Mouse (Mus musculus): Measurements from ENCODE around the gene Aif1. TPM values are rescaled to one million over a fixed set of nuclear protein-coding genes. Genes with fewer than 3 reads are reported as not detected.

Gene Aif1
- total RNA-seq (2014; fragmentation: Nextera tagmentation) = 3.1 TPM in 1 of 2 replicates, not detected in the other
- 2.1 and 3.2 TPM in 2 replicates for total RNA-seq (2017)
- polyA plus RNA-seq (2012) = 0.17 TPM in 1 of 2 replicates, not detected in the other

GRCm38 (mm10) chr17:35175968-35176367, at the start of gene Aif1:
TSS of gene Aif1 (minus strand) at chr17:35176068.
- TF ChIP-seq GATA1 (IDR thresholded peaks at IDR 0.05; ENCODE audit: borderline replicate concordance, low read length) (no peak), GATA2 (IDR thresholded peaks at IDR 0.05; ENCODE audit: borderline replicate concordance, low read depth, low read length) (no peak), TAL1 (conservative IDR thresholded peaks at IDR 0.05; ENCODE audit: low read depth, low read length) (no peak), POLR2AphosphoS5 (IDR thresholded peaks at IDR 0.05; ENCODE audit: insufficient replicate concordance, low read depth, low read length) (no peak), CTCF (IDR thresholded peaks at IDR 0.05; ENCODE audit: low read depth, low read length) (no peak)
- Histone ChIP-seq H3K4me1 (ENCODE audit: insufficient read depth, low read depth, low read length) (peaks cover 46% of the 10 kb centered on the region), H3K4me3 (ENCODE audit: low read depth, low read length) (no peak within 1 kb of the TSS), H3K36me3 (replicated peaks) (no peaks in the 10 kb centered on the region), H3K9me3 (replicated peaks) (no peaks in the 10 kb centered on the region), H3K27me3 (ENCODE audit: insufficient read depth, low read length) (peaks cover 23% of the 10 kb centered on the region)
- ATAC-seq (ENCODE audit: extremely low read depth, insufficient number of reproducible peaks, low FRiP score, poor library complexity, severe bottlenecking) (no peak), DNase-seq (ENCODE audit: low spot score) (no peak)

- ATAC-seq (ENCODE audit: extremely low read depth, insufficient number of reproducible peaks, low FRiP score, poor library complexity, severe bottlenecking) (no peak), DNase-seq (ENCODE audit: low spot score) (no peak)
- Histone ChIP-seq H3K27me3 (ENCODE audit: insufficient read depth, low read length) (no peaks in the 10 kb centered on the region), H3K4me3 (ENCODE audit: low read depth, low read length) (no peak overlapping the region), H3K36me3 (replicated peaks) (peaks cover 93% of the 10 kb centered on the region), H3K4me1 (ENCODE audit: insufficient read depth, low read depth, low read length) (peaks cover 27% of the 10 kb centered on the region), H3K9me3 (replicated peaks) (no peaks in the 10 kb centered on the region)
- TF ChIP-seq POLR2AphosphoS5 (IDR thresholded peaks at IDR 0.05; ENCODE audit: insufficient replicate concordance, low read depth, low read length) = no peak
- TF ChIP-seq CTCF (IDR thresholded peaks at IDR 0.05; ENCODE audit: low read depth, low read length) = no peak
- no peak for TF ChIP-seq GATA2 (IDR thresholded peaks at IDR 0.05; ENCODE audit: borderline replicate concordance, low read depth, low read length)
- no peak for TF ChIP-seq TAL1 (conservative IDR thresholded peaks at IDR 0.05; ENCODE audit: low read depth, low read length)
- TF ChIP-seq GATA1 (IDR thresholded peaks at IDR 0.05; ENCODE audit: borderline replicate concordance, low read length) = no peak
Observed at GRCm38 (mm10) chr17:35225456-35225855, 49.6 kb upstream of the Aif1 start.

DNA sequence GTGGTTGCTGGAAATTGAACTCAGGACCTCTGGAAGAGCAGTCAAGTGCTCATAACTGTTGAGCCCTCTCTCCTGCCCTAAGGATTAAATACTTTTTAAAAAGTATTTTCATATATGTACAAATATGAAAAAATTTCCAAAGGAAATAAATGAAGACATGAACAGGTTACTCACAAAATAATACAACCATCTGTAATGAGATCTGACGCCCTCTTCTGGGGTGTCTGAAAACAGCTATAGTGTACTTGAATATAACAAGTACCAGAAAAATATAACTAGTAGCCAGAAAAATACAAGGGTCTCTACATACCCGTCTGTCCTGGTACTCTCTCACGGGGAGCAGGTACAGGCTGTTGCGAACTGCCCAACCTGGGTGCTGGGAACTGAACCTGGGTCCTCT, 48.8 kb upstream of the Aif1 start:
- Histone ChIP-seq H3K9me3 (replicated peaks) (no peaks in the 10 kb centered on the region), H3K27me3 (ENCODE audit: insufficient read depth, low read length) (no peaks in the 10 kb centered on the region), H3K4me3 (ENCODE audit: low read depth, low read length) (no peak overlapping the region), H3K4me1 (ENCODE audit: insufficient read depth, low read depth, low read length) (peaks cover 35% of the 10 kb centered on the region), H3K36me3 (replicated peaks) (peaks cover 94% of the 10 kb centered on the region)
- DNase-seq (ENCODE audit: low spot score) (no peak), ATAC-seq (ENCODE audit: extremely low read depth, insufficient number of reproducible peaks, low FRiP score, poor library complexity, severe bottlenecking) (no peak)
- TF ChIP-seq GATA1 (IDR thresholded peaks at IDR 0.05; ENCODE audit: borderline replicate concordance, low read length) = no peak
- TF ChIP-seq GATA2 (IDR thresholded peaks at IDR 0.05; ENCODE audit: borderline replicate concordance, low read depth, low read length) = no peak
- TF ChIP-seq POLR2AphosphoS5 (IDR thresholded peaks at IDR 0.05; ENCODE audit: insufficient replicate concordance, low read depth, low read length) = no peak
- TF ChIP-seq CTCF (IDR thresholded peaks at IDR 0.05; ENCODE audit: low read depth, low read length) = no peak
- no peak for TF ChIP-seq TAL1 (conservative IDR thresholded peaks at IDR 0.05; ENCODE audit: low read depth, low read length)

GRCm38 (mm10) chr17:35222299-35222698, 46.4 kb upstream of the Aif1 start:
- no peak for DNase-seq (ENCODE audit: low spot score)
- H3K4me3 ChIP-seq (ENCODE audit: low read depth, low read length) = no peak overlapping the region
- H3K9me3 ChIP-seq (replicated peaks) = no peaks in the 10 kb centered on the region
- peaks cover 38% of the 10 kb centered on the region for H3K4me1 ChIP-seq (ENCODE audit: insufficient read depth, low read depth, low read length)
- no peak for ATAC-seq (ENCODE audit: extremely low read depth, insufficient number of reproducible peaks, low FRiP score, poor library complexity, severe bottlenecking)
- H3K27me3 ChIP-seq (ENCODE audit: insufficient read depth, low read length) = no peaks in the 10 kb centered on the region
- TF ChIP-seq POLR2AphosphoS5 (IDR thresholded peaks at IDR 0.05; ENCODE audit: insufficient replicate concordance, low read depth, low read length) = peak; percentile 51; the same call in 1 of the 2 replicates
- no peak for TF ChIP-seq TAL1 (conservative IDR thresholded peaks at IDR 0.05; ENCODE audit: low read depth, low read length)
- H3K36me3 ChIP-seq (replicated peaks) = peaks cover 88% of the 10 kb centered on the region

GRCm38 (mm10) chr17:35220156-35220952, 44.5 kb upstream of the Aif1 start, which contains the start of gene Gm16181:
TSS of gene Gm16181 (plus strand) at chr17:35220834.
- Histone ChIP-seq H3K36me3 (replicated peaks) (peaks cover 69% of the 10 kb centered on the region), H3K4me3 (ENCODE audit: low read depth, low read length) (no peak within 1 kb of the TSS), H3K4me1 (ENCODE audit: insufficient read depth, low read depth, low read length) (peaks cover 32% of the 10 kb centered on the region), H3K9me3 (replicated peaks) (no peaks in the 10 kb centered on the region), H3K27me3 (ENCODE audit: insufficient read depth, low read length) (peaks cover 2% of the 10 kb centered on the region; the same call in 1 of the 2 replicates)
- ATAC-seq (ENCODE audit: extremely low read depth, insufficient number of reproducible peaks, low FRiP score, poor library complexity, severe bottlenecking) (no peak), DNase-seq (ENCODE audit: low spot score) (no peak)
- TF ChIP-seq GATA2 (IDR thresholded peaks at IDR 0.05; ENCODE audit: borderline replicate concordance, low read depth, low read length) (no peak), TAL1 (conservative IDR thresholded peaks at IDR 0.05; ENCODE audit: low read depth, low read length) (no peak), CTCF (IDR thresholded peaks at IDR 0.05; ENCODE audit: low read depth, low read length) (no peak), POLR2AphosphoS5 (IDR thresholded peaks at IDR 0.05; ENCODE audit: insufficient replicate concordance, low read depth, low read length) (no peak), GATA1 (IDR thresholded peaks at IDR 0.05; ENCODE audit: borderline replicate concordance, low read length) (no peak)

DNA sequence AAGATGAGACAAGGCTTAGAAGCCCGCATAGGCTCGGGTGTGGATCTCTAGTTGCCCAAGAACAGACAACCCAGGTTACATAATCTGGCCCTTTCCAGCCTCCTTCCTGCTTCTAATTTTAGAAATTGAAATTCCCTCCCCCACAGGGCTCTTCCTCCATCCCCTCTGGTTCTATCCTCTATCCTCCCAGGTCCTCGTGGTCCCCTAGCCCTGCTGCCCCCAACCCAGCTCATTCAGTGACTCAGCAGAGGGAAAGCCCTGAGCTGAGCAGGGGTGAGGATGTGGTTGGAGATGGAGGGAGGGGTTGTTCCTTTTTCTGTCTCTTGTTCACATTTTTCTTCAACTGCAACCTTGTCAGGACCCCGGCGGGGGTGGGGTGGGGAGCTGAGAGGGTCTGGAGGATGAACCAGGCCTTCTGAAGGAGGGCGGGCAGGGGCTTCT, 43.8 kb upstream of the Aif1 start:
- DNase-seq (ENCODE audit: low spot score) = no peak
- ATAC-seq (ENCODE audit: extremely low read depth, insufficient number of reproducible peaks, low FRiP score, poor library complexity, severe bottlenecking) = no peak
- no peaks in the 10 kb centered on the region for H3K9me3 ChIP-seq (replicated peaks)
- peaks cover 32% of the 10 kb centered on the region for H3K4me1 ChIP-seq (ENCODE audit: insufficient read depth, low read depth, low read length)
- peaks cover 62% of the 10 kb centered on the region for H3K36me3 ChIP-seq (replicated peaks)
- TF ChIP-seq GATA2 (IDR thresholded peaks at IDR 0.05; ENCODE audit: borderline replicate concordance, low read depth, low read length) (no peak), TAL1 (conservative IDR thresholded peaks at IDR 0.05; ENCODE audit: low read depth, low read length) (no peak), CTCF (IDR thresholded peaks at IDR 0.05; ENCODE audit: low read depth, low read length) (no peak), GATA1 (IDR thresholded peaks at IDR 0.05; ENCODE audit: borderline replicate concordance, low read length) (no peak), POLR2AphosphoS5 (IDR thresholded peaks at IDR 0.05; ENCODE audit: insufficient replicate concordance, low read depth, low read length) (no peak)
- H3K4me3 ChIP-seq (ENCODE audit: low read depth, low read length) = no peak overlapping the region
- peaks cover 5% of the 10 kb centered on the region for H3K27me3 ChIP-seq (ENCODE audit: insufficient read depth, low read length)

All from G1E (cell line).